Mouse (Mus musculus): ENCODE data around the gene Vezf1.

The Vezf1 gene

DNA sequence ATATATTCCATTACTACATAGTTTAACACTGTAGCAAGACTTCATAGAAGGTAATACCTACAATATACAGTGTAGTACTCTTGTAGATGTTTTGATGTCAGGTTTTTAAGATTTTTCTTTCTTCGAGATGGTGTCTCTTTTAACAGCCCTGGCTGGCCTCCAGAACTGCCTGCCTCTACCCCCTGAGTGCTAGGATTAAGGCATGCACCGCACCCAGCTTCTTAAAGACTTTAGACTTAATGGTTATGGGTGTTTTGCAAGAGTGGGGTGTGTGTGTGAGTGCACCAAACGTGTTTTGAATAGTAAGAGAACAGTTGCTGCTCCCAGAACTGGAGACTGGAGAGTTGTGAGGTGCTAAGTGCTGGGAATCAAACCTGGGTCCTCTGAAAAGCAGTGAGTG lies 14.3 kb upstream of the Vezf1 start:
- DNase-seq (ENCODE audit: low spot score in 2 of 2) = no peak

DNA sequence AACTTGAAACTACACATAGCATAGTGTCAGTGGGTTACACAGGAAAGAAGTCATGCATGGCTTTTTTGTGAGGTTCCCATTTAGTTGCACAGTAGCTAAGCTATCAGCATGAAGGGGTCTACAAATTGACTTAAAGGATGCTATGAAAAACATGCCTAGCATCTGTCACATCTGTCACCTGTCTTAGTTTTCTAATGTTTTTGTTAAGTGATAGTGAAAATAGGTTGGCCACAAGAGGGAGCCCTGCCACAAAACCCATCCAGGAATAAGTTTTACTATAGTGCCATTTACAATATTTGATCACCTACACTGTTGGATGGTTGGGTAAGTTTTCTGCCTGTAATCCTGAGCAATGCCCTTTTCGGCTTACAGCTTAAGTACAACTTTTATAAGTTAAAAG lies 13.5 kb upstream of the Vezf1 start:
- DNase-seq (ENCODE audit: low spot score in 2 of 2) = peak; percentile 53 to 70

DNA sequence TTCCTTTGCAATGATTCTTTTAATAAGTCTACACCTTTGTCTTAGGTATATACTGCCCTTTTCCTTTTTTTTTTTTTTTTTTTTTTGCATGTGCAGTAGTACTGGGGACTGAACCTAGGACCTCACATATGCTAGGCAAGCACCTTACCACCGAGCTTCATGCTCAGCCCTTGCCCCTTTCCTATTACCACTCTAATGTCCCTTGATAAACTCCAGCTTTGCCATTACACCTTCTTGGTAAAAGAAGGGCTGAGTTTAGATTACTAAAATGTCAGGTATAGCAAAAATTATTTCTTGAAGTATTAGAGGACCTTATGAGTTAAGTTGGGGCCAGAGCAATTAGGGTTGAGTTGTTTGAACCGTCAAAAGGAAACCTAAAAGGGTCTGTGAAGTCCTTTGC lies 12.3 kb upstream of the Vezf1 start:
- no peak for DNase-seq (ENCODE audit: low spot score in 2 of 2)

DNA sequence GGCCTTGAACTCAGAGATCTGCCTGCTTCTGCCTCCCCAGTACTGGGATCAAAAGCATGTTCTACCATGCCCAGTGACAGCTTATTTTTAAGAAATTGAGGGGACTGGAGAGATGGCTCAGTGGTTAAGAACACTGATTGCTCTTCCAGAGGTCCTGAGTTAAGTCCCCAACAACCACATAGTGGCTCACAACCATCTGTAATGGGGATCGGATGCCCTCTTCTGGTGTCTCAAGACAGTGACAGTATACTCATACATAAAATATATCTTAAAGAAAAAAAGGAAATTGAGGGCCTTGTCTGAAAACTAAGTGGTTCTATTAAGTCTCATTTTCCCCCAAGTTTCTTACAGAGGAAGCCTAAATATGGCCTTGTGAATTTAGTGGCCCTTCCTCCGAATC lies 10.3 kb upstream of the Vezf1 start:
- no peak for DNase-seq (ENCODE audit: low spot score in 2 of 2)

DNA sequence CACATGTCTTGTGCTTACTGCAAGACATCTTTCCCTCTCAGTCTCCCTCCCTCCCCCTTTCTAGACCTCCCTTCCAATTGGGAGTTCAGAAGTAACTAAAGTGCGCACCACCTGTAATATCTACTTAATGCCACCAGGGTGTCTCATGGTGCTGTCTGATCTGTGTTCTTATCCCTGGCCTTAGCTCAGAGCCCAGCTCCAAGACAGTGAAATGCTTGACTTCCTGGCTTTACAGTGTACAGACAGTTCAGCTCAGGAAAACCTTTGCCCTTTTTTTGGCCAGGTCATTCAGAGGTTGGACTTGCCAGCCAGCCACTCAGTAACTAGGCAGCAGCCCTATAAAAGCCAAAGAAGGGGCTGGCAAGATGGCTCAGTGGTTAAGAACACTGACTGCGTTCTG lies 8.9 kb upstream of the Vezf1 start:
- peak; percentile 46 to 47 for DNase-seq (ENCODE audit: low spot score in 2 of 2)

DNA sequence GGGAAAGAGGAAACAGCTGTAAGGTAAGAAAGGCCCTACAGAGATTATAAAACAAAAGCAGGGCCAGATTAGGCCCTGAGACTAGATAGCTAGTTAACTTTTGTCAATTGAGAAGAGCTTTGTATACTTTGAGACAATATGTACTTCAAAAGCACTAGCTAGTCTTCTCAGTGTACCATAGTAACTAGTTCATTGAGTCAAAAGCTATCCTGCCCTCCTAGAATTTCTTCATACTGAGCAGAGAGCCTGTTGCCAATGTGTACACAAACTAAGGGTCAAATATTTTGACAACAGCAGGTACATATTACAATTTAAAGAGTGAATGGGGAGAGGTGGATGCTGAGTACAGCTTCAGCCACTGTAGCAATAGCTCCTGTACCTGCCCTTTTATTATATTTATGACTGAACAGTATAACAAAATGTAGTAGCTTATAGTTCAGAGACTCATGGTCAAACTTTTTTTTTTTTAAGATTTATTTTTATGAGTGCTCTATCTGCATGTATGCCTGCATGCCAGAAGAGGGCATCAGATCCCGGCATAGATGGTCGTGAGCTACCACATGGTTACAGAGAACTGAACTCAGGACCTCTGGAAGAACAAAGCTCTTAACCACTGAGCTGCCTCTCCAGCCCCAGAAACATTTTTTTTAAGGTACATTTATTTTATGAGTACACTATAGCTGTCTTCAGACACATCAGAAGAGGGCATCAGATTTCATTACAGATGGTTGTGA lies 6.0 kb upstream of the Vezf1 start:
- peak in 1 of 2 experiments; percentile 29 for DNase-seq (ENCODE audit: low spot score in 2 of 2)

DNA sequence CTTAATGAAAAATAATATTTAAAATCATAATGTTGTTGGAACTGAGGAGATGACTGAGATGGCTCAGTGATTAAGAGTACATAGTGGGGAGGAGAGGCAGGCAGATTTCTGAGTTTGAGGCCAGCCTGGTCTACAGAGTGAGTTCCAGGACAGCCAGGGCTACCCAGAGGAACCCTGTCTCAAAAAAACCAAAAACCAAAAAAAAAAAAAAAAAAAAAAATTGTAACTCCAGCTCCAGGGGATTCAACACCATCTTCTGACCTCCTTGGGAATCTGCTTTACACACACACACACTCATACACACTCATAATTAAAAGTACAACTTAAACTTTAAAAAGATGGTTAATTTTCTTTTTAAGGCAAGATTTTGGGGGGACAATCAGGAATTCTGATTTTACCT lies 2.3 kb upstream of the Vezf1 start:
- DNase-seq (ENCODE audit: low spot score in 2 of 2) = no peak

DNA sequence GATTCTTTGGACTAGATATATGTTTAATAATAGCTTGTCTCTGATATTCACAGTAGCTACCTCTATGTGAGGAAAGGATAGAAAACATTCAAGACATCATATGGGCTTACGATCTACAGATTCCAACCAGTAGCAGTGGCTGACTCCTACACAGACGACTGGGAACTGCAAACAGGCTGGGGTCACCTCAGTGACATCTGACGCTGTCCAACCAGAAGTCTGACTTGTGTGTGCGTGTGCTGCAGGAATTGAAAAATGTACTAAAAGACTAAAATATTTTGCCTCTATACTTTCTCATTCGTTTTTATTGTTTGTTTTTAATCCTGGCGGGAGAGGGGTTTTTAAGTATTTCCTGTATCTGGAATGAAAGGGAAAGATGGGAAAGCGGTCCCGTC lies 891 bp upstream of the Vezf1 start:
- no peak for DNase-seq (ENCODE audit: low spot score in 2 of 2)

DNA sequence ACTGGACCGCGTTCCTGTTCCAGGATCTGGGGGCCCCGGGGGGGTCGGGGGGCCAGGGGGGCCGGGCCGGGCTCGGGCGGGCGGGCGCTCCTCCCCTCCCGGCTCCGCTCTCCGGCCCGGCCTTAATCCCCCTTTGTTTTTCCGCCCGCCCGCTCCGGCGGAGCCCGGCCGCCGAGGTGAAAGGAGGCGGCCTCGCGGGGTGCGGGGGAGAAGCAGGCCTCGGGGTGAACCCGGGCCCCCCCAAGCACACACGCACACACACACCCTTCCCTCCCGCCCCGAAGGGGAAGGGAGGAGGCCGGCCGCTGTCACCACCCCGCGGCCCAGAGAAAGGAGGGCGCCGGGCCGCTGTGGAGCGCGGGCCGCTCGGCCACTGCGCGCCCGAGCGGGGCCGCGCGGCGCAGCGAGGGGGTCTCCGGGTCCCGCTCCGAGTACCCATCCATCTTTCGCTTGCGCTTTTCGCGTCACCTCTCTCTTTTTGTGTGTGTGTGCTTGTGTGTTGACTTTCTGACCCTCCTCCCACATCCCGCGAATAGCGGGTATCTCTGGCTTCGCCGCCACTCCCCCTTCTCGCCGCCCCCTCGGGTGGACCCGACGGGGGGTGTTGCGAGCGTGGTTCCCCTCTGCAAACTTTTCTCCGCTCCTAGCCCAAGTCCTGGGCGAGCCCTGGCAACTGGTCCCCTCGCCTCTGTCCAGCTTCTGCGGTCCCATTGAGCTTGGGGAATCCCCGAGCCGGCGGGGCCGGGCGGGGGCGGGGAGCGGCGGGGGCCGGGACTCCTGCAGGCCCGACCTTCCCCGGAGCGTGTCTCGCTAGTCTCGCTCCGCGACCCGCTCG lies 549 bp downstream of the Vezf1 start:
- peak; percentile 75 to 79 for DNase-seq (ENCODE audit: low spot score in 2 of 2)

DNA sequence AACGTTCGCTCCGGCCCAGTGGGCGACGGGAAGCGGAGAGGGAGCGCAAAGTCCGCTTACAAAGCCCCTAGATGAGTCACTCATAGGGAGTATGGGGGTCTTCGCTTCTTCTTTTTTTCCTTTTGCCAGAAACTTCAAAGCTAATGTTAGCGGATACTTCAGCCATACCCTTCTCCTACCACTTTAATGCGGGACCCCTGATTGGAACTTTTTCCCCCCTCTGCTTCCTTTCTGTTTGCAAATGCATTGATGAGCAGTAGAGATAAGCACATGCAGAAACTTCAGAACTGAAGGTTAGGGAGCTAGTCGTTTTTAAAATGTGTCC lies 1.1 kb downstream of the Vezf1 start:
- no peak for DNase-seq (ENCODE audit: low spot score in 2 of 2)

DNA sequence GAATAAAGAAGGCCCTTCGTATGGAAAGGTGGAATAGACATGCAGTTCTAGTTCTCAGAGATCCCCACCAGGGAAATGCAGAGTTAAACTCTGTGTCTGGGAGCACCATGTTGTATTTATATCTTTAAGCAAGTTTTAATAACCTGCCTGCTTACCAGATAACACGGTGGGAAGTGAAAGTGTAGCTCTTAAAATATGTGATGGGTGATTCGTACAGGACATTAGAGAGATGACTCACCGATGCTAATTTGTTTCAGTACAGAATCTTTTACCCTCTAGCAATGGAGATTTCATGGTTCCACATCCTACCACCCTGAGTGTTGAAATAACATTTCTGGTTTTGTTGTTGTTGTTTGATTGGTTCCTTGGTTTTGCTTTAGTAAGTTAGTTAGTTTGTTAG lies 2.3 kb downstream of the Vezf1 start:
- DNase-seq (ENCODE audit: low spot score in 2 of 2) = peak in 1 of 2 experiments; percentile 17

DNA sequence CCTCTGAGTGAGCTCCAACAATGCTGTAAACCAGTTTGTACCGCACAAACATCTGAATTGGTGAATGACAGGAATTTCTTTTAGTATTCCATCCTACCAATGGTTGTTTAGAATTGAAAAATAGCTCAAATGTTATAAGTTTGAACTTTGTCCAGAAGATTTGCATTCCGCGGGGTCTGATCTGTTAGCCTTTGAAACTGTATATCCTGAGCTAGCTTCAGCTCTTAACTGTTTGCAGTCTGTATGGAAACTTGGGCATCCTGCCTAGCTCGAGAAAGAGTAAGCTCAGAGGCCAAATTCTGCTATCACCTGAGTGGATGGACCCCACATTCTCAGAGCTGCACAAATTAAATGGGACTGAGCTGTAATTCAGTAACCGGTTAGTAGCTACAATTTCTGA lies 3.0 kb downstream of the Vezf1 start:
- DNase-seq (ENCODE audit: low spot score in 2 of 2) = no peak

DNA sequence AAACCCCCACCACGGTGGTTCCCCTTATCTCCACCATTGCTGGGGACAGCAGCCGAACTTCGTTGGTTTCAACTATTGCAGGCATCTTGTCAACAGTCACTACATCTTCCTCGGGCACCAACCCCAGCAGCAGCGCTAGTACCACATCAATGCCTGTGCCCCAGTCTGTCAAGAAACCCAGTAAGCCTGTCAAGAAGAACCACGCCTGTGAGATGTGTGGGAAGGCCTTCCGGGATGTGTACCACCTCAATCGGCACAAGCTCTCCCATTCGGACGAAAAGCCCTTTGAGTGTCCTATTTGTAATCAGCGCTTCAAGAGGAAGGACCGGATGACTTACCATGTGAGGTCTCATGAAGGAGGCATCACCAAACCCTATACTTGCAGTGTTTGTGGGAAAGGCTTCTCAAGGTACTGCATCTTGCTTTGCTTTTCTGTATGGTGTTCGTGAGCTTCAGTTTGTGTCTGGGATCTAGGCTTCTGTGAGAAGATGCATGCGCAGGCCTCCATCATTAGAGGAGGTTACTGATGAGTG lies 5.3 kb downstream of the Vezf1 start:
- peak in 1 of 2 experiments; percentile 5 for DNase-seq (ENCODE audit: low spot score in 2 of 2)

DNA sequence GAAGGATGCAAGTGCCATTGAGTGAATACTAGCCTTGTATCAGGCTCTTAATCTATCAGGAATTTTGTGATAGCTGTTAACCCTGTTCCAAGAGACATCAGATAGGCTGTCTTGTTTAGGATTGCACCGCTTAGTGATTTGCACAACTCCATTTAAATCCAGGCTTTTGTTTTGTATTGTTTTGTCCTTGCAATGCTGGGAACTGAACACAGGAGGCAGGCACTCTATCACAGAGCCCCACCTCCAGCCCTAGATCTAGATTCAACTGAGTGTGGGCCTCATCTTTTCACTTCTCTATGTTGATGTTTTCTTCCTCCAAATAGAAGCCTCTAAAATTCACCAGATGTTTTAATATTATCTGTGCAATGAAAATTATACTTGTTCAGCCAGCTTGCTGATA lies 7.6 kb downstream of the Vezf1 start:
- DNase-seq (ENCODE audit: low spot score in 2 of 2) = no peak

DNA sequence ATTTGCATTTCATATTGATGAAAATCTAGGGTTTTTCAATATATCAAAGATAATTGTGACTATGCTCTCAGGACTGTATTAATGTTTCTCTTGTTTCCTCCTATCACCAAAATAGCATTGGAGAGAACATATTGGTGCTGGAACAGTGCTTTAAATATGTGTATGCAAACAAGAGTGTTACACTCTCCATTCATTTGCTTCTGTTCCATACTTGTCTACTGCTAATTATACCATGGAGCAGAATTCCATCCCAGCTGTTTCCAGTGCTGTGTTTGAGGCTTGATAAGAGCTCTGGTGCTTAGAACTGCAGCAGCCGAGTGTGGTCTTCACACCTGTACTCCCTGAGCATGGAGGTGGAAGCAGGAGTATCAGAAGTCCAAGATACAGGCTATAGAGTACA lies 8.3 kb downstream of the Vezf1 start:
- no peak for DNase-seq (ENCODE audit: low spot score in 2 of 2)

DNA sequence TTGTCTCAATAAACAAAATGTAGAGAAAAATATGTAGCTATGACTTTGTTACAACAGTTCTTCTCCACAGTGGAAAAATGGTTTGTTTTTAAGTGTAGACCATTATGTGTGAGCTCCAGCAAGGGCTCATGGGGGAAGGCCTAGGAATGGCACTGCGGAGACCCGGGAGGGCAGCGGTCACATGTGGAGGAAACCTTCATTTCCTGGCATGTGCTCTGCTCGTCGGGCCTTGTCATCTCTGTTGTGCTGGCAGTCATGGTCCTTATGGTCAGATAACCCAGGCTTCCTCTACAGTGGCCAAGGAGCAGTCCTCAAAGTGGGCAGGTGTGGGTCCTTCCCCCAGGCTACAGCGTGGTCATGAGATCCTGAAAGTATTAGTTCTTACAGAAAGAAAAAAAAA lies 15.6 kb downstream of the Vezf1 start:
- DNase-seq (ENCODE audit: low spot score in 2 of 2) = no peak

DNA sequence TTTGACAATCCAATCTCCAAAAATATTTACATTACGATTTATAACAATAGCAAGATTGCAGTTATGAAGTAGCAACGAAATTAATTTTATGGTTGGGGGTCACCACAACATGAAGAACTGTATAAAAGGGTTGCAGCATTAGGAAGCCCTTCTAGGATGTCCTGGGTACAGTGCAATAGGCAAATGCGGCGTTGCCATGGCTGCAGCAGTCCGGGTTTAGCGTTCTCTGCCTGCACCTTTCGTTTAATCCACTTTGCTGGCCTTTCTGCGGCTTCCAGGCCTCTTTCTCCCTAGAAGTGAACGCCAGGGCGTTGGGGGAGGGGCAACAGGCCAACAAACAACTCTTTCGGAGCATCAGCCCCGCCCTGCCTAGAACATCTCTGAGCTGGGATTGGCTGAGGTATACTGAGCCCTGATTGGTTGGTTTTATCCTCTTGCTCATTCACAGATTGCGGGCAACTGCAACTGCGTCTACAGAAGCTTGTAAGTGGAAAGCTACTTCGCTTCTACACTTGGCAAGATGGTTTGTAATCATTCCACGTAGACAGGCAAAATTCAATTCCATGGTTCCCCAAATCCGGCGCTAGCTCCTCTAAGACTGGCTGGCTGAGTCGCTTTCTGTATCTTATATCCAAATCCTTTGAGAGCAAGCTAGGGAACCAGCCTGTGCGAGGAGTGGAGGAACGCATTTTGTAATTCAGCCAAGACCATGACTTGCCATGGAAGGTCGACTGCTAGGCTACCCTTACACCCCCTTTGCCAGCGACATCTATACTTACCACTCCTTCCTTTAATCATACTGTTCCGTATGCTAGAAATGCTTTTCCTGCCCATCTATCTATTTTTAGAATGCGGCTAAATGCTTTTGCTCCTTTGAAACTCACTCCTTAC lies 18.9 kb downstream of the Vezf1 start:
- DNase-seq (ENCODE audit: low spot score in 2 of 2) = peak; percentile 59 to 63

DNA sequence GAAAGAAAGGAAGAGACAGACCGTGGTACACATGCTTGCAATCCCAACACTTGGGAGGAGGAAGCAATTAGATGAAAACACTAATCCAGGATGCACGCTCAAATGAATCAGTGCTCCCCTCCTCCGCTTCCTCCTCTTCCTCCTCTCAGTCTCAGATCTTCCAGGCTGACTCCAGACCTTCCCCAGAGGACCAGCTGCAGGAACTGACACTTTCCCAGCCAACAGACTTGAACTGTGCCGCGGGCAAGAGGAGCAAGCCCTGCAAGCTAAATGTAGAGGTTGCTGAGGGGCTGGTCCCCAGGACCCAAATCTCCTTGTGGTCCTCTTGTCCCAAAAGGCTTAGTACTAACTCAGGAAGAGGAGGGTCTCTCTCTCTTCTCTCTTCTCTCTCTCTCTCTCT lies 21.1 kb downstream of the Vezf1 start:
- DNase-seq (ENCODE audit: low spot score in 2 of 2) = no peak

DNA sequence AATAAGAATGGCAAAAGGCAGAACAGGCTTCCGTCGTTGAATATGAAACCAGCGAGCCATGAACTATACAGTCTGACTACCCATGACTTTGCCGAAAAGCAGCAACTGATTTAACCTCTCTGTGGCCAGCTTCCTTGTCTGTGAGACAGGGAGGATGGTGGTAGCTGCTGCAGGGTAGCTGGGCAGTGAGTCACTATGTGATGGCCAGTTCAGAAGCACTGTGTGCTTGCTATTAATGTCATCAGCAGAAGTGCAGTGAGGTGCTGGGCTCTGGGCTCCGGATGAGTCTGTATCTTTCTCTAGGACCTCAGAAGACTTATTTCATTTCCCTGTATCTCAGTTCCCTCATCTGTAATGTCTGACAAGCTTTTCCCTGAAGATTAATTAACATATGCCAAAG lies 22.2 kb downstream of the Vezf1 start:
- DNase-seq (ENCODE audit: low spot score in 2 of 2) = no peak

DNA sequence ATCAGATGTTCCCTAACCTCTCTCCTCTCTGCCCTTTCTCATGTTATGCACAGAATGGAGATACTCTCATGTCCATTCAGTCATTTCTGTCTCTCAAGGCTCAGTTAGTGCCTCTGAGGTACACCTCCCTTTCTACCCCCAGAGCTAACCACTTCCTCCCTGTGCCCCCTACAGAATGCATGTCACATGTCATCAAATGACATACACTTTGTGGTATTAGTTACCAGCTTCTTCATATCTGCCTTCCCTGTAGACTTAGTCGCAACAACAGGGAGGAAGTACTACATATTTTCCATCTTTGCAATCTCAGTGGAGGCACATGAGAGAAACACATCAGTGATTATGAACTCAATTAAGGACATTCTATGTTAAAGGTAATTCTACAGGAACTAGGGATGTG lies 23.9 kb downstream of the Vezf1 start:
- DNase-seq (ENCODE audit: low spot score in 2 of 2) = peak in 1 of 2 experiments; percentile 44

DNA sequence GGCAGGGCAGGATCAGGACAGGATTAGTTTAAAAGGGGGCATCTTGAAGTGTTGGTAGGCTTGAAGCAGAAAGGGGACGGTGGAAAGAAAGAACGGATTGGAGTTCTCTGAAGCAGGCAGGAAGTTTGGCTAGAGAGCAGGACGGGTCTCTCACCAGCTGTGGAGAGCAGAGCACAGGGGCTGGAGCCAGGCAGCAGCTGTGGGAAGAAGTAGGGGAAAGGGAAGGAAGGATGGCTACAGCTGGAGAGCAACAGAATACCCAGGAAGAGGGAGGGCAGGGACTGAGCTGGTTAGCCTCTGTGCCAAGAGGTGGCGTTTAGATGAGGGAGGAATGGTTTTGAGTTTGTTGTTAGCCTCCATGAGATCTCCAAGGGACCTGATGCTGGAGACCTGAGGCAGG lies 29.1 kb downstream of the Vezf1 start:
- DNase-seq (ENCODE audit: low spot score in 2 of 2) = no peak

DNA sequence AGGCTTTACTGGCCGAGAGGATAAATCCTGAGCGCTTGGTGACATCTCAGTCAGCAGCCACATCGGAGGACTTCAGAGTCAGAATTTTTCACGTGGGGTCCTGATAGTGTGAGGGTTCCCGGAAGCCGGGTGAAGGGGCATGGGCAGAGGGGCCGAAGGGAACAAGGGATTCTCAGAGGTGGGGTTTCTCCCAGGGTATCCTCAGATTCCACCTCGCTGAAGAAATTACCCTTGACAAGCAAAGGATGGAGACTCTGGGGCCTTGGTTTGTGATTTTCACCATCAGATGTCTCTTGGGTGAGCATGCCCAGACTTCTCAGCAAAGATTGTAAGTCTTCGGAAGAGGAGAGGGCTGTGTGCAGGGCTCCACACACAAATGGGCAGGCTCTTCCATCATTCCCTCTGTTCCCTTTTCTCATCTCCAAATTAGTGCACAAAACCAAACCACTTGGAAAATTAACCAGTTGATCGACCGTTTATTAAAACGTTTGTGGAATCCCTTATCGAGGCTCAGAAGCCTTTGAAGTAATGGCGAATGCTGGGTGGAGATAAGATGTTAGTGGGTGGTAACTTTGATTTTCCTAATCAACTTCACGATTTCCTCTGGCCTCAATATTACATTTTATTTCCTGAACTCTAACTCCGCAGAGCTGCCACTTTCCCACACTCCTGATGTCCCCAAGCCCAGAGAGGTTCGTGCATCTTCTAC lies 30.1 kb downstream of the Vezf1 start, which contains the start of gene Cuedc1:
Cuedc1 (plus strand) TSS at position 38 of the 709 bp plus-strand sequence.
- no peak for DNase-seq (ENCODE audit: low spot score in 2 of 2)
